Mouse (Mus musculus): ENCODE measurements around the gene Zkscan3. TPM values are rescaled to one million over a fixed set of nuclear protein-coding genes. Genes with fewer than 3 reads are reported as not detected.

Zkscan3 gene
- polyA plus RNA-seq, 2 experiments = 23.0 to 24.5 TPM

DNA sequence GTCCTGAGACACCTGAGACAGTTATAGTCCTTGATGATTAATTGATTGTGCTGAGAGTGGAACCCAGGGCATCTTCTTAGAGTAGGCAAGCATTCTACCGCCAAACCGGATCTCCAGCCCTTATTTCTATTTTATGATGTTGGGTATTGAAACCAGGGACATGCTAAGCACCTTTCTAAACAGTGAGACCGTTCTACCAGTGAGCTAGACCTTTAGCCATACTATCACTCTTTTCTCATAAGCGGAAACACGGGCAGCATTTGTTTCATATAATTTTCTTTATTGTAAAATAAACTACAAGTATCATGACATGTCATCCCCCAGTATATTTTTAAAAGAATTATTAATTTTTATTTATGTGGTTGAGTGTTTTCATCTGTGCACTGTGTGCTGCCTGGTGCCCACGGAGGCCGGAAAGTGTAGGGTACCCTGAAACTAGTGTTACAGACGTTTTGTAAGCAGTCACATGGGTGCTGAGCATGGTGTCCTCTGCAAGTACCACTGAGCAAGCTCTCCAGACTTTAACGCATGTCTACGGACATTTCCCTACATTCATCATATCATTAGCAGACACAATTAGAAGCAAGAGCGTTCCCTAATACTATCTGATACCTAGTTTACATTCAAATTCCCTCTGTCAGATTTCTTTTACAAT lies 6.4 kb upstream of the Zkscan3 start:
- 59% methylated on average over 11 of the region's 11 CpGs for WGBS (ENCODE audit: insufficient replicate concordance)
- ATAC-seq (ENCODE audit: insufficient read depth) = no peak
- peak overlapping the region; percentile 49 for H3K27ac ChIP-seq

DNA sequence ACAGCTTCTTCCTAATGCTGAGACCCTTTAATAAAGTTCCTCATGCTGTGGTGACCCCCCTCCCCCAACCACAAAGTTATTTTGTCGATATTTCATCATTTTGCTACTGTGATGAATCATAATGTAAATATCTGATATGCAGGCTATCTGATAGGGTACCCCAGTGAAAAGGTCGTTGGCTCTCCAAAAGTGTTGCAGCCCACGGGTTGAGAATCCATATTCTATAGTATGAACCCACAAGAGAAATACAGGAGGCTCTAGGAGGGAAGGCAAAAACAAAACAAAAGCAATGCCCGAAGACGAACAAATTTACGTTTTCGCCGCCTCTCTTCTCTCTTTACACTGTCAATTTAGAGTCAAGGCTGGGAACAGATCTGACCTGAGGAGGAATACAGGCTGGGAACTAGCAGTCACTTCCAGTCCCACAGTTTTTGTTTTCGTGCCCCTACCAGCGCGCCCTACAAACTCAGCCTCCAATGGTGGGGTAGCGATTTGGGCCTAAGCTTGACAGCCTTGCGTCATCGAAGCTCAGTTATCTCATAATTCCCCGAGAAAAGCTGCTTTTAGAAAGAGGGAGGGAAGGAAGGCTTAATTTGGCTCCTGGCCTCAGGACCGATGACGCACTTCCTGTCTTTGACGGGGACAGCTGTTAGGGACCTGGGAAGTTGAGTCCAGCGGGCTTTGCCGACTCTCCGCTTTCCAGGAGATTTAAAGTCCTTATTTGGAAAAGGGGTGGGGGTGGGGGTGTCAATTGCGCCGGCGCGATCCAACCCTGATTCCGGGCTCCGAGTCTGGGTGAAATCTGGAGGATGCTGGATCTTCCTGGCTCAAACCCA lies 5.6 kb upstream of the Zkscan3 start:
- DNase-seq (ENCODE audit: low read depth in 3 of 3, low spot score in 3 of 3) (peak; percentile 62 to 73 (median 71)), ATAC-seq (ENCODE audit: insufficient read depth) (peak; percentile 80)
- 4% methylated on average over 27 of the region's 27 CpGs for WGBS (ENCODE audit: insufficient replicate concordance)
- Histone ChIP-seq H3K27me3 (ENCODE audit: control insufficient read depth, insufficient read depth, low read length) (no peaks in the 10 kb centered on the region), H3K36me3 (replicated peaks; ENCODE audit: control insufficient read depth, insufficient read depth, low read depth) (no peaks in the 10 kb centered on the region), H3K4me3 (ENCODE audit: insufficient read depth in 1 of 2, low read depth in 2 of 2, low read length in 2 of 2) (peak overlapping the region; percentile 52 to 62), H3K4me2 (ENCODE audit: low read depth) (peak overlapping the region; percentile 86), H3K27ac (peak overlapping the region; percentile 49), H3K4me1 (replicated peaks; ENCODE audit: control insufficient read depth in 2 of 2, insufficient read depth in 2 of 2, low read length in 1 of 2) (peaks cover 13 to 16% of the 10 kb centered on the region in 2 experiments), H3K9ac (replicated peaks) (peak overlapping the region; percentile 79), H3K9me3 (ENCODE audit: control insufficient read depth, low read length) (no peaks in the 10 kb centered on the region)
- no peak for TF ChIP-seq CTCF (IDR thresholded peaks at IDR 0.05; ENCODE audit: low read depth)
- no peak for TF ChIP-seq EP300 (IDR thresholded peaks at IDR 0.05; ENCODE audit: low read depth)

More for the DNA sequence above, 6.4 kb upstream of the Zkscan3 start:
- peak overlapping the region; percentile 86 for H3K4me2 ChIP-seq (ENCODE audit: low read depth)
- H3K36me3 ChIP-seq (replicated peaks; ENCODE audit: control insufficient read depth, insufficient read depth, low read depth) = no peaks in the 10 kb centered on the region
- peak overlapping the region; percentile 52 to 62 for H3K4me3 ChIP-seq (ENCODE audit: insufficient read depth in 1 of 2, low read depth in 2 of 2, low read length in 2 of 2)
- no peak for DNase-seq (ENCODE audit: low read depth in 3 of 3, low spot score in 3 of 3)
- peak overlapping the region; percentile 79 for H3K9ac ChIP-seq (replicated peaks)
- TF ChIP-seq CTCF (IDR thresholded peaks at IDR 0.05; ENCODE audit: low read depth) (no peak), EP300 (IDR thresholded peaks at IDR 0.05; ENCODE audit: low read depth) (no peak)
- peaks cover 21% of the 10 kb centered on the region in 2 experiments for H3K4me1 ChIP-seq (replicated peaks; ENCODE audit: control insufficient read depth in 2 of 2, insufficient read depth in 2 of 2, low read length in 1 of 2)
- H3K27me3 ChIP-seq (ENCODE audit: control insufficient read depth, insufficient read depth, low read length) = no peaks in the 10 kb centered on the region
- H3K9me3 ChIP-seq (ENCODE audit: control insufficient read depth, low read length) = no peaks in the 10 kb centered on the region

DNA sequence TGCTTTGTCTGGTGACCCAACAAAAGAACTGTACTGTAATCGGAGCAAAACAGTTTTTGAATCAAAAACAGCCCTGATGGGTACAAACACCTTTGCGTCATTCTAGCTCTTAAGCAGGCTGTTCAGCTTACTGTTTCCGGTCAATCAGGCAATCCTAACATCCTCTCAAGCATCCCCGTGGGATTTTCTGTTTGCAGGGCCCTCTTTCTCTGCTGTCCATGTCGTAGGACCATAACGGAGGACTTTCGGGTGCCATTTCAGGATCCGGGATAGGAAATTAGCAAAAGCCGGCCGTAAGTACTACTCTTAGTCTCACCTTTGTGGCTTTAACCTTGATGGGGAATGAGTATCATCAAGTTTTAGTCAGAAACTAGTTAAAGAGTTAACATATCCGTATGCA lies 4.8 kb upstream of the Zkscan3 start:
- Histone ChIP-seq H3K4me1 (replicated peaks; ENCODE audit: control insufficient read depth in 2 of 2, insufficient read depth in 2 of 2, low read length in 1 of 2) (peaks cover 8 to 14% of the 10 kb centered on the region in 2 experiments), H3K27ac (no peak overlapping the region), H3K4me3 (ENCODE audit: insufficient read depth in 1 of 2, low read depth in 2 of 2, low read length in 2 of 2) (no peak overlapping the region), H3K36me3 (replicated peaks; ENCODE audit: control insufficient read depth, insufficient read depth, low read depth) (no peaks in the 10 kb centered on the region), H3K9ac (replicated peaks) (no peak overlapping the region), H3K27me3 (ENCODE audit: control insufficient read depth, insufficient read depth, low read length) (no peaks in the 10 kb centered on the region), H3K4me2 (ENCODE audit: low read depth) (no peak overlapping the region), H3K9me3 (ENCODE audit: control insufficient read depth, low read length) (no peaks in the 10 kb centered on the region)
- DNase-seq (ENCODE audit: low read depth in 3 of 3, low spot score in 3 of 3) = no peak
- no peak for ATAC-seq (ENCODE audit: insufficient read depth)
- WGBS (ENCODE audit: insufficient replicate concordance) = 81% methylated on average over 11 of the region's 11 CpGs
- TF ChIP-seq CTCF (IDR thresholded peaks at IDR 0.05; ENCODE audit: low read depth) (no peak), EP300 (IDR thresholded peaks at IDR 0.05; ENCODE audit: low read depth) (no peak)

DNA sequence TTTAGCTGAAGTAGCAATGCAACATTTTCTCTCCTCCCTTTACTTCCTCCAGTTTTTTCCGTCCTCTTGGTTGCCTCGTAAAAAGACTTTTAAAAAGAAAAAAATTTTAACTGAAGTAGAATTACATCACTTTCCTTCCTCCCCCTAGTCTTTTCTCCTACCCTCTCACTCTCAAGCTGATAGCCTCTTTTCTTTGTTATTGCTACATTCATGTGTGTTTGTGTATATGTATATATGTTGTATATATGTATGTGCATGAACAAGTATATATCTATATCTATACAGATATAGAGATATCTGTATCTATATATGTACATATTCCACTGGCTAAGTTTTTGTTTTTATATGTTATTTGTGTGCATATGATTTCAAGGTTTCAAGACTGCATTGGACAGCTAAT lies 293 bp upstream of the Zkscan3 start:
- peak; percentile 34; the same call in 1 of the 2 replicates for ATAC-seq (ENCODE audit: insufficient read depth)
- DNase-seq (ENCODE audit: low read depth in 3 of 3, low spot score in 3 of 3) = no peak
- no peak for TF ChIP-seq EP300 (IDR thresholded peaks at IDR 0.05; ENCODE audit: low read depth)
- TF ChIP-seq CTCF (IDR thresholded peaks at IDR 0.05; ENCODE audit: low read depth) = no peak
- peak overlapping the region; percentile 86 for H3K9ac ChIP-seq (replicated peaks)
- H3K4me2 ChIP-seq (ENCODE audit: low read depth) = peak overlapping the region; percentile 88
- H3K27ac ChIP-seq = no peak overlapping the region
- WGBS (ENCODE audit: insufficient replicate concordance) = 0% methylated on average over 2 of the region's 2 CpGs
- H3K4me1 ChIP-seq (replicated peaks; ENCODE audit: control insufficient read depth in 2 of 2, insufficient read depth in 2 of 2, low read length in 1 of 2) = peaks cover 9 to 12% of the 10 kb centered on the region in 2 experiments
- H3K36me3 ChIP-seq (replicated peaks; ENCODE audit: control insufficient read depth, insufficient read depth, low read depth) = peaks cover 8% of the 10 kb centered on the region
- H3K9me3 ChIP-seq (ENCODE audit: control insufficient read depth, low read length) = no peaks in the 10 kb centered on the region
- no peaks in the 10 kb centered on the region for H3K27me3 ChIP-seq (ENCODE audit: control insufficient read depth, insufficient read depth, low read length)
- peak overlapping the region; percentile 72 to 80; a peak in 3 of 4 replicates for H3K4me3 ChIP-seq (ENCODE audit: insufficient read depth in 1 of 2, low read depth in 2 of 2, low read length in 2 of 2)
